Mouse (Mus musculus) heart, embryonic 15.5 days (tissue): ENCODE data around the gene Esrrb. TPM values are rescaled to one million over a fixed set of nuclear protein-coding genes. Genes with fewer than 3 reads are reported as not detected.

Experiments
- ATAC-seq: fragments of 200-750 bp; cut with Nextera tagmentation; replicated peaks from 2 replicates; pipeline ENCODE4 v1.8.0; 2017; ENCODE audit warnings: low read depth, moderate TSS enrichment; ENCODE audit not compliant: insufficient number of reproducible peaks, insufficient read depth, low FRiP score
- H3K27ac ChIP-seq: fragments of 300-500 bp; sonication (generic); 2 replicates; pipeline ENCODE4 v1.5.1; 2015; ENCODE audit warnings: mild to moderate bottlenecking, inconsistent platforms
- H3K27me3 ChIP-seq: fragments of 300-500 bp; sonication (generic); 2 replicates; pipeline ENCODE4 v1.6.1; 2015; ENCODE audit warnings: inconsistent platforms
- H3K36me3 ChIP-seq: fragments of 300-500 bp; sonication (generic); 2 replicates; pipeline ENCODE4 v1.6.1; 2015; ENCODE audit warnings: mild to moderate bottlenecking, inconsistent platforms
- H3K4me1 ChIP-seq: fragments of 300-500 bp; sonication (generic); replicated peaks from 2 replicates; pipeline ENCODE4 v1.6.1; 2015; ENCODE audit warnings: inconsistent platforms
- H3K4me2 ChIP-seq: fragments of 300-500 bp; sonication (generic); 2 replicates; pipeline ENCODE4 v1.6.1; 2015; ENCODE audit warnings: inconsistent platforms, mild to moderate bottlenecking, moderate library complexity
- H3K4me3 ChIP-seq: fragments of 300-500 bp; sonication (generic); 2 replicates; pipeline ENCODE4 v1.5.1; 2015; ENCODE audit warnings: mild to moderate bottlenecking, inconsistent platforms
- H3K9ac ChIP-seq: fragments of 300-500 bp; sonication (generic); 2 replicates; pipeline ENCODE4 v1.6.1; 2015; ENCODE audit warnings: mild to moderate bottlenecking, inconsistent platforms
- H3K9me3 ChIP-seq: fragments of 300-500 bp; sonication (generic); replicated peaks from 2 replicates; pipeline ENCODE4 v1.6.1; 2016; ENCODE audit warnings: inconsistent platforms
- WGBS: fragments of 180-500 bp; shearing (Covaris S2); methylation state at CpG from one replicate; pipeline ENCODE4 v1.1.7; 2015; ENCODE audit warnings: mixed read lengths; 5-methylcytosine and 5-hydroxymethylcytosine counted together
- polyA plus RNA-seq: library from polyadenylated mRNA; unstranded; fragments of >200 nt; fragmentation: Nextera tagmentation; extraction: Ambion mirVana; gene quantifications from 2 replicates; pipeline ENCODE4 v1.2.1, GENCODE M21; 2015

Gene Esrrb
- polyA plus RNA-seq, 1 experiment from 2014 or later = 2.1 TPM

DNA sequence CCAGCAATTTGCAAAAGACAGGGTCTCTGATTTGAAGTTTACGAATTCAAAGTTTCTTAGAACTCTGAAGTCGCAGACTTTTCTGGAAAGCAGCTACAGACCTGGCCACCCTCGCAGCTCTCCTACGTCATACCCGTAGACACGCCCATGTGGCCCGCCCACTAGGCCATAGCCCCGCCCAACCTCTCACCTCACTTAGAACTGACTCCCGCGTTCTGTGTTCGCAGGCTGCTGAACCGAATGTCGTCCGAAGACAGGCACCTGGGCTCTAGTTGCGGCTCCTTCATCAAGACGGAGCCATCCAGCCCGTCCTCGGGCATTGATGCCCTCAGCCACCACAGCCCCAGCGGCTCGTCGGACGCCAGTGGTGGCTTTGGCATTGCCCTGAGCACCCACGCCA is 109.0 kb downstream of the Esrrb start:
- H3K9me3 ChIP-seq = no peaks in the 10 kb centered on the region
- no peak overlapping the region for H3K4me3 ChIP-seq
- 50% methylated on average over 23 of the region's 23 CpGs for WGBS
- no peaks in the 10 kb centered on the region; the same call in 1 of the 2 replicates for H3K27me3 ChIP-seq
- ATAC-seq = no peak
- no peak overlapping the region for H3K9ac ChIP-seq
- H3K4me2 ChIP-seq = no peak overlapping the region
- H3K4me1 ChIP-seq = peaks cover 16% of the 10 kb centered on the region
- H3K27ac ChIP-seq = no peak overlapping the region
- H3K36me3 ChIP-seq = no peaks in the 10 kb centered on the region

DNA sequence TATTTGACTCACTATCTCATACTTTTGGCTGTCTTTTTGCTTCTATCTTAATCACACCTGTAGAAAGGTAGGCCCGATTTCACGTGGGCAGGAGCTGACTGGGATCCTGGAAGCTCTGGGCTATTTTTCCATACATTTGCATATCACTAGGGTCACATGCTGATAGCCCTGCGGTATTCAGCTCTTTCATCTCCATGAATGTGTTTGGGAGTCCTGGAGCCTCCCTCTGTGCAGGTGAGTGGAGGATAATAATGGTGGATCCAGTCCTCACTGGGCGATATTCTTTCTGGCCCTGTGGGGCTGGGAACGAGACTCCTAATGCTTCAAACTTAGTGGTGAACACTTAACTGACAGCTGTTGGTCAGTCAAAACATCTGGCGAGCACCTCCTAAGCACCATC is 110.0 kb downstream of the Esrrb start:
- no peak for ATAC-seq
- no peaks in the 10 kb centered on the region for H3K9me3 ChIP-seq
- 67% methylated on average over 6 of the region's 6 CpGs for WGBS
- no peaks in the 10 kb centered on the region for H3K36me3 ChIP-seq
- no peak overlapping the region for H3K4me2 ChIP-seq
- H3K4me3 ChIP-seq = no peak overlapping the region
- H3K9ac ChIP-seq = no peak overlapping the region
- no peak overlapping the region for H3K27ac ChIP-seq
- H3K4me1 ChIP-seq = peaks cover 26% of the 10 kb centered on the region
- H3K27me3 ChIP-seq = no peaks in the 10 kb centered on the region; the same call in 1 of the 2 replicates

DNA sequence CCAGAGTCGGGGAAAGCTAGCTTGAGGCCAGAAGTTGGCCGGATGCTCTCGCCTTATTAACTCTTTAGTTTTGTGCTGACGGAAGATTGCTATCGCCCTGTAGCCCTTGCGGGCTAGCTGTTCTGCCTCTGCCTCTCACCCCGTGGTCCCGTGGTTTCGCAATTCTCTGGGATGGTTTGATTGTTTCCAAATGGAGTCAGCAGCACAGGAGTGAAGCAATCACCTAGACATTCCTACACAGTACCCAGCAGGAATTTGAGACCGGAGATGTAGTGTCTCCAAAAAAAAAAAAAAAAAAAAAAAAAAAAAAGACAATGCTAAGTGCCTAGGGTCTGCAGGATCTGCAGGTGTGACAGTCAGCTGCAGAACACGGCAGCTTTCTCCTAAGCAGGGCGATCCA is 112.7 kb downstream of the Esrrb start:
- Histone ChIP-seq H3K4me1 (peaks cover 32% of the 10 kb centered on the region), H3K4me2 (peak overlapping the region; percentile 30; the same call in 1 of the 2 replicates), H3K4me3 (no peak overlapping the region), H3K27me3 (no peaks in the 10 kb centered on the region; the same call in 1 of the 2 replicates), H3K9ac (no peak overlapping the region), H3K36me3 (no peaks in the 10 kb centered on the region), H3K27ac (no peak overlapping the region), H3K9me3 (no peaks in the 10 kb centered on the region)
- no peak for ATAC-seq
- 52% methylated on average over 12 of the region's 12 CpGs for whole genome bisulfite sequencing

DNA sequence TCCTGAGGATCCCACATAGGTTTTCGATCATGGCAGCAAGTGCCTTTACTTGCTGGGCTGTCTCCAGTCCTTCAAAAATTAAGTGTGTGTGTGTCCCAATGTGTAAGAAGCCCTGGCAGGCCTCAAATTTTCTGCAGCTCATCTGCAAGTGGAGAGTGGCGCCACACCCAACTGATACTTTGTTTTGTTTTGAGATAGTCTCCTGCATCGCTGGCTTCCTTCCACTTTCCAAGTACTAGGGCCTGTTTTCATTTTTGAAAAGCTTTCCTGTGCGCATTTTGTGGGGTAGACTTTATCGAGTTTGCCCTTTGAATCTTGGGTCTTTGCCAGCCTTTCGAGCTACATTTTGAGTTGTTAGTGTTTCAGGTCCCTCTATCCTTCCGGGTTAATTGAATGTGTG is 115.1 kb downstream of the Esrrb start:
- Histone ChIP-seq H3K4me3 (no peak overlapping the region), H3K9me3 (no peaks in the 10 kb centered on the region), H3K27ac (0 out of 2 replicates have a peak overlapping the region, but pooled peaks have one; percentile 12), H3K36me3 (no peaks in the 10 kb centered on the region), H3K4me1 (peaks cover 32% of the 10 kb centered on the region), H3K27me3 (no peaks in the 10 kb centered on the region), H3K4me2 (no peak overlapping the region), H3K9ac (no peak overlapping the region)
- no peak for ATAC-seq
- 38% methylated on average over 7 of the region's 7 CpGs for WGBS

DNA sequence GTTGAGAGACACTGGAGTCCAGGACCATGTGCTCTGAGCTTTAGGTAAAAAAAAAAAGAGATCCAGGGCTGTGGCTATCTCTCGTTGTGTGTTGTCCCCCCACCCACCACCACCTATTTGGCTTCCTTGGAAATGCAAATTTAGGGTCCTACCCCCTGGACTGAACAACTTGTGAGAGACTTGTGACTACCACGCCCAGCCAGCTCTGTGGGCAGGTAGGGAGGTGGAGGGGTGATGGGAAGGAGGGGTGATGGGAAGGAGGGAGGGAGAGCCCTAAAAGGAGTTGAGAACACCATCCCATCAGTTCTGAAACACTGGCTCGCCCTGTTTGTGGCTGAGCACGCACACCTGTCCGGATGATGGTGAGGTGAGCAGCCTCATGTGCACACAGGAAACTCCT is 118.0 kb downstream of the Esrrb start:
- WGBS = 86% methylated on average over 5 of the region's 5 CpGs
- Histone ChIP-seq H3K36me3 (no peaks in the 10 kb centered on the region), H3K4me2 (no peak overlapping the region), H3K27me3 (no peaks in the 10 kb centered on the region), H3K4me1 (peaks cover 37% of the 10 kb centered on the region), H3K9ac (no peak overlapping the region), H3K9me3 (no peaks in the 10 kb centered on the region), H3K4me3 (no peak overlapping the region), H3K27ac (no peak overlapping the region)
- no peak for ATAC-seq

DNA sequence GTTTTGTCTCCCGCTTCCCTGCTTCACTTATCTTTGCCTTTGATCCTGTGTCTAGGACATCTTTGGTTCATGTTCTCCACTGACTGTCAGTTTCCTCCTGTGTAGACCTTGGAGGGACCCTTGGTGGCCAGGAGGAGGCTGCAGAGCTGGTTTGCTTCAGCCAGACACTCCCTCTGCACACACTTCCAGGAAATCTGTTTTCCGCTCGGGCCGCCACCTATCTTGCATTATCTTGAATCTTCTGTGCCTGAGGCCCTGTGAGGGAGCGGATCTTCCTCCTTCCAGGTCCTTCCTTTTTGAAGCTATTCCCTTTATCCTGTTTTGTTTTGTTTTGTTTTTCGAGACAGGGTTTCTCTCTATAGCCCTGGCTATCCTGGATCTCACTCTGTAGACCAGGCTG is 121.1 kb downstream of the Esrrb start:
- Histone ChIP-seq H3K4me1 (peaks cover 20% of the 10 kb centered on the region; the same call in 1 of the 2 replicates), H3K4me2 (no peak overlapping the region), H3K9ac (no peak overlapping the region), H3K36me3 (no peaks in the 10 kb centered on the region), H3K27me3 (no peaks in the 10 kb centered on the region), H3K4me3 (no peak overlapping the region), H3K9me3 (no peaks in the 10 kb centered on the region), H3K27ac (no peak overlapping the region)
- WGBS = 64% methylated on average over 6 of the region's 6 CpGs
- ATAC-seq = no peak

DNA sequence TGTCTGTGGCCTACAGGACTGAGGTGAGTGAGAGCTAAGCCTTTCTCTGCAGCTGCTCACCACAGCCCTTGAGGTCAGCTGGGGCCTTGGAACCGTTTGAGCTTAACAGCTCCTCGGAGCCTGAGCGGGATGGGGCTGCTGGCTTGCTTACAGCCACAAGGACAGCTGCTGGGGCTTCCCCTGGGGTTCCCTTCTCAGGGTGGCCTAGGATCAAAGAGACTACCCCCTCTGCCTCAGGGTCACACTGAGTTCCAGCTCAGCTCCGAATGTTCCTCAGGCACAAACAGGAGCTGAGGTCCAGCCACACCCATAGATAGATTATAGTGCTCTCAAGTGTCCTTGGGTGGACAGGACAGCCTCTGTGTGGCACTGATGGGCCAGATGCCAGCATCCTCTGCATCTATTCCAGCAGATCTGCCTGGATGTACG is 122.5 kb downstream of the Esrrb start:
- no peaks in the 10 kb centered on the region for H3K9me3 ChIP-seq
- whole genome bisulfite sequencing = 41% methylated on average over 5 of the region's 5 CpGs
- no peak overlapping the region for H3K4me3 ChIP-seq
- no peak overlapping the region for H3K9ac ChIP-seq
- no peaks in the 10 kb centered on the region for H3K36me3 ChIP-seq
- no peak overlapping the region for H3K4me2 ChIP-seq
- H3K4me1 ChIP-seq = peaks cover 20% of the 10 kb centered on the region; the same call in 1 of the 2 replicates
- ATAC-seq = no peak
- no peaks in the 10 kb centered on the region for H3K27me3 ChIP-seq
- no peak overlapping the region for H3K27ac ChIP-seq

DNA sequence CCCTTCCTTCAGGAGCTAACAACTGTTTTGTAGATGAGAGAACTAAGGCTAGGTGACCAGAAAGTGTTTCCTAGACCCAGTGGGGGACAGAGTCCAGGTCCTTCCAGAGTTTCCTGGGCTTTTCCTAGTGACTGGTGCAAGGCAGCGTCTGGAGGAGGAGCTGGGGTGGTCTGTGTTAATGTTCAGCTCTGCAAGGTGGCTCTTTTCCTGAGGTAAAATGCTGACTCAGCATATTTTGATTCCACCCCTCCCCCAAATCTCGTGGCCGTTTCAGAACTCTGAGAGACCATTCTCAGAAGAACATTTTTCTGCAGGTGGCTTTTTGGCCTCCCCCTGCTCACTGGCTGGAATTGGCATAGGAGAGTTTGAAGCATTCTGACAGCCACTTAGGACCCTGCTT is 127.1 kb downstream of the Esrrb start:
- H3K4me1 ChIP-seq = peaks cover 27% of the 10 kb centered on the region
- WGBS = 62% methylated on average over 3 of the region's 3 CpGs

DNA sequence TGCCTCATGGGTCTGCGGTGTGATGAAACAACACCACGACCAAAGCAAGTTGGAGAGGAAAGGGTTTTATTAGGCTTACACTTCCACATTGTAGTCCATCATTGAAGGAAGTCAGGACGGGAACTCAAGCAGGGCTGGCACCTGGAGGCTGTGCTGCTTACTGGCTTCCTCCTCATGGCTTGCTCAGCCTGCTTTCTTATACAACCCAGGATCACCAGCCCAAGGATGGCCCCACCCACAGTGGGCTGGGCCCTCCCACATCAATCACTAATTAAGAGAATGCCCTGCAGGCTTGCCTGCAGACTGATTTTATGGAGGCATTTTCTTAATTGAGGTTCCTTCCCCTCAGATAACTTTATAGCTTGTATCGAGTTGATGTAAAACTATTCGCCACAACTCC is 129.1 kb downstream of the Esrrb start:
- Histone ChIP-seq H3K9me3 (no peaks in the 10 kb centered on the region), H3K4me3 (no peak overlapping the region), H3K36me3 (no peaks in the 10 kb centered on the region), H3K27me3 (no peaks in the 10 kb centered on the region), H3K4me2 (no peak overlapping the region), H3K4me1 (peaks cover 16% of the 10 kb centered on the region), H3K27ac (no peak overlapping the region), H3K9ac (no peak overlapping the region)
- no peak for ATAC-seq
- WGBS = 74% methylated on average over 5 of the region's 5 CpGs

More for the DNA sequence above, 127.1 kb downstream of the Esrrb start:
- no peak overlapping the region for H3K27ac ChIP-seq
- H3K4me3 ChIP-seq = no peak overlapping the region
- H3K9me3 ChIP-seq = no peaks in the 10 kb centered on the region
- H3K9ac ChIP-seq = no peak overlapping the region
- H3K36me3 ChIP-seq = no peaks in the 10 kb centered on the region
- ATAC-seq = no peak
- no peaks in the 10 kb centered on the region for H3K27me3 ChIP-seq
- no peak overlapping the region for H3K4me2 ChIP-seq

DNA sequence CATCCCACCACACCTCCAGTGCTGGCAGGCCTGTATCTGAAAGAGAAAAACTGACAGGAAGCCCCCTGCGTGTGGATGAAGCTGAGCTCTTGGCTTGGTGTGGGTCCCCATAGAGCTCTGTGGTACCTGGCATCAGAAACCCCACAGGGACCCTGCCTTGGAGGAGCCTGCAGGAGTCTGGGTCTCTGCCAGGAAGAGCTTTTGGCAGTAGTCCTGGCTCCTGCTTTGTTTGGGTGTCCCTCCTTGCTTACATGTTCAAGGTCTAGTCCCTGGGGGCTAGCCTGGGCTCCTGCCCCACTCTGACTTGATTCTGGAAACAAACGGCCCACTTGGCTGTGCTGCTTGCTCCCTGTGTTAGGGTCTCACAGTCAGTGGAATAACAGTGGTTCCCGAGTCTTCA is 130.6 kb downstream of the Esrrb start:
- Histone ChIP-seq H3K4me2 (no peak overlapping the region), H3K36me3 (no peaks in the 10 kb centered on the region), H3K9ac (no peak overlapping the region), H3K4me3 (no peak overlapping the region), H3K27ac (no peak overlapping the region), H3K9me3 (no peaks in the 10 kb centered on the region), H3K27me3 (no peaks in the 10 kb centered on the region), H3K4me1 (peaks cover 13% of the 10 kb centered on the region)
- ATAC-seq = no peak
- WGBS = 57% methylated on average over 3 of the region's 3 CpGs

DNA sequence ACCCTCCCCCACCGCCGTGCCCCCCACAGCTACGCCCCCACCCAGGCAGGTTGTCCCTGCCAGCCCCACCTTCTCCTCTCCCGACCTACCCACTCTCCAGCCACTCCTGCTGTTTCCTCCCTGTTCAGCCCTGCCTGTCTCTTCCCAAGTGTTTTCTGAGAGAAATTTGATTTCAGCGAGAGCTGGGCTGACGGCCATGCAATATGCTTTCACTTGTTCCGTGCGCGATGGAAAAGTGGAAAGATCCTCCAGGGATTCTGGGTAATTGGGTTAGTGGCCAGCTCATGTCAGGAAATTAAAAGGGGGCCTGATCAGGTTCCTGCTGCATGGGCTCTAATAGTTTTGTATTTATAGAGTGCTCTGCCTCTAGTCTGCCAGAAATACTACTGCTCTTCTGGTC is 131.9 kb downstream of the Esrrb start:
- peak overlapping the region; percentile 48; the same call in 1 of the 2 replicates for H3K27ac ChIP-seq
- 21% methylated on average over 9 of the region's 9 CpGs for WGBS
- peak overlapping the region; percentile 37 for H3K4me2 ChIP-seq

DNA sequence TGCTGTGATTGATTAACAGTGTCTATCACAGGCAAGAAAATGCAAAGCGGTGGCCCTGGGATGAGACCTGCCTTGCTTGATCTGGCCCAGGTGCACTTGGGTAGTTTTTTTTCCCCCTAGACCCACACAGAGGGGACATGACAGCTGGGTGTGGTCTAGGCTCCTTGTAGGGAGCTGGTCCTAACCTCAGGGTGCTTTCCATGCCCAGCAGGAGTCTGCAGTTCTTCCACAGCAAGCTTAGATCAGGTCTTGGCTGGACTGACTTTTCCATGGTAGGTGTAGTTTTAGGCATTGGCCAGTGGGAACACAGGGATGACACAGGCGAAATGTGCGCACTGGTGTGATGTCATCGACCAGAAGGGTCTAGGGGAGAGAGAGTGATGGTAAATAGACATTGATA is 136.2 kb downstream of the Esrrb start:
- no peaks in the 10 kb centered on the region for H3K27me3 ChIP-seq
- no peak overlapping the region for H3K27ac ChIP-seq
- ATAC-seq = no peak
- no peak overlapping the region for H3K4me2 ChIP-seq
- H3K4me3 ChIP-seq = no peak overlapping the region
- WGBS = 91% methylated on average over 4 of the region's 4 CpGs
- no peaks in the 10 kb centered on the region for H3K36me3 ChIP-seq
- peaks cover 27% of the 10 kb centered on the region for H3K4me1 ChIP-seq
- H3K9ac ChIP-seq = no peak overlapping the region
- H3K9me3 ChIP-seq = no peaks in the 10 kb centered on the region

More for the DNA sequence above, 131.9 kb downstream of the Esrrb start:
- H3K27me3 ChIP-seq = no peaks in the 10 kb centered on the region
- H3K4me1 ChIP-seq = peaks cover 13% of the 10 kb centered on the region
- H3K4me3 ChIP-seq = no peak overlapping the region; the same call in 1 of the 2 replicates
- no peak; the same call in 1 of the 2 replicates for ATAC-seq
- H3K9me3 ChIP-seq = no peaks in the 10 kb centered on the region
- no peaks in the 10 kb centered on the region for H3K36me3 ChIP-seq
- H3K9ac ChIP-seq = 0 out of 2 replicates have a peak overlapping the region, but pooled peaks have one; percentile 28
